Mouse (Mus musculus): ENCODE results near the gene Tarbp2.

Gene Tarbp2

DNA sequence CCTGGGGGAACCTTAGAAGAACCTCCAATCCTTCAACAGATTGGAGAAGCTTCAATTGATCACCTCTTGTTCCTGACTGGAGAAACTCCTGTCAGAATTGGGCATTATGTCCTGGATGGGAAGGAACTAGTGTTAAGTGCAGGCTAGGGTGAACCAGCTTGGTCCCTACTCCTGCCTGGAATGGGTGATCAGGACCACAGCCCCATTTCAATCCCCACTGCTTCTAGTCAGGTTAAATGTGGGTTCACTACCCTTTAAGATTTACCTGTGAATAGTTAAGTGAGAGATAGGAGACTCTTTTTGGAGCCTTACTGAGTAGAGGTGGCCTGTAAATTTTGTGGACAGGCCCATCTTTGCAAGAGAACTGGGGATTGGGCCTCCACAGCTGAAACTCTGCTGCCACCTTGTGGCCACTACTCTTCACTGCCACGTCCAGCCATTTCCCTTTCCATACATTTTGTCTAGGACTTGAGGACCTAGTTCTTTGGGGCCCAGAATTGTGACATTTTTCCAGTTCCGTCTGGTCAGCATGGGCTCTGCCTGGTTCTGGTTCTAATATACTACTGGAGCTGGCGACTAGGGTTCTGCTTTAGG, 7.0 kb downstream of the Tarbp2 start, which contains the start of gene Npff:
TSS of gene Npff (minus strand) at position 51 of the 594 bp plus-strand sequence.
- no peak for DNase-seq (ENCODE audit: low read depth, low spot score)

DNA sequence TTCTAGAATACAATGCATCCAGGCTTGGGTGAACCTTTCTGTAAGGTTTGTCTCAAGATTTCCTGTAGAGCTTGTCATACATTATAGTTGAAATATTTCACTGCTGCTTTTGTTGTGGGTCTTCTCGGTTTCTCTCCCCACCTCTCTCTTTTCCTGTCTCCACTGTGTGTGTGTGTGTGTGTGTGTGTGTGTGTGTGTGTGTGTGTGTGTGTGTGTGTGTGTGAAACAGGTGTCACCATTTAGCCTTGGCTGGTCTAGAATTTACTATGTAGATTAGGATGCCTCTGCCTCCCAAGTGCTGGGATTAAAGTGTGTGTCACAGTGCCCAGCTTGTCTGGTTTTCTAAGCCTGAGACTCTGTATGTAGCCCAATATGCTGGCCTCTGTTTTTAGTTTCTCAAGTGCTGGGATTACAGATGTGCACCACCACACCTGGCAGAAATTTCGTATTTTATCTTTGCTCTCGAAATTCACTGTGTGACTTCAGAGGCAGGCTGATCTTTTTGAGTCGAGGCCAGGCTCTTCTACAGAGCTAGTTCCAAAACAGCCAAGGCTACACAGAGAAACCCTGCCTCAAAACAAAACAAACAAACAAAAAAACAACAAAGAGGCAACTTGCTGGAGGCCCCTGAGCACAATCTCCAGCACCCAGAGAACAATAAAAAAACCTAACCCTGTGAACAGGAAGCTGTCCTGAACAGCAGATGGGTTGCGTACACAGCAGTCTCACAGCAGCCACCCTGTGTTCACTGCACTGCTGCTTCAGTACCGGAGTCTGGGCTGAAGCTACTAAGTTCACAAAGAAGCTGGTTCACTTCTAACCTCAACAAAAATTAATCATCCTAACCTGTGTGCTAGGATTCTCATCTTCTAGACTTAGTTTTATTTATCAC, 8.4 kb downstream of the Tarbp2 start:
- no peak for DNase-seq (ENCODE audit: low read depth, low spot score)

DNA sequence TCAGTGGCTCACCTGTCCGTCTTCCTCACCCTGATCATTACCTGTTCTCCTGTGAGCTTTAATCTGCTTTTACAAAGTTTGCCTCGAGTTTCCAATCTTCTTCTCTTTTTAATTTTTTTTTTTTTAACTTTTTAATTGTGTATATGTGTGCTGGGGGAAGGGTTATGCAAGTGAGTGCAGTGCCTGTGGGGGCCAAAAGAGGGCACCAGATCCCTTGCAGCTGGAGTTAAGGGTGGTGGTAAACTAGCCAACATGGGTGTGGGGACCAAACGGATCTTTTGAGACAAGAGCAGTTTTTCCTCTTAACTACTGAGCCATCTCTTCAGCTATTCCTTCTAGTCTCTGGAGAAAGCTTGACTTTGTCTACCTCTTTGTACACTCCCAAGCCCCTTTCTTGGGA, 9.9 kb downstream of the Tarbp2 start:
- DNase-seq (ENCODE audit: low read depth, low spot score) = no peak

DNA sequence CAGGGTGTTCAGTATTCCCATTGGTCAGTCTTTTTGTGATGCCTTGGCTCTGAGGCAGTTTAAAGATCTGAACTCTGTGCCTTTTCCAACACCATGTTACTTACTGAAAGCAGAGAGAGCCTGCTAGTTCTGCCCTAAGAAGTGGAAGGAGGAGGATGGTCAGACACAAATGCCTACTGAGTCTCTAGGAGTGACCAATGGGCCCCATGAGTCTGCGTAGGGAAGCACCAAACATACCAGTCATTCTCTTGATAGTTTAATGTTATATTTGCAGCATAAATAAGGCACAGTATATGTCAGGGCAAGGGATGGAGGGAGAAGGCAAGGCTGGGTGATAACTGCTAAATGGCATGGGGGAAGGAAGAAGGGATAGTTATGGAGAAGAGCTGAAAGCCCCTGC, 10.4 kb downstream of the Tarbp2 start:
- DNase-seq (ENCODE audit: low read depth, low spot score) = no peak

DNA sequence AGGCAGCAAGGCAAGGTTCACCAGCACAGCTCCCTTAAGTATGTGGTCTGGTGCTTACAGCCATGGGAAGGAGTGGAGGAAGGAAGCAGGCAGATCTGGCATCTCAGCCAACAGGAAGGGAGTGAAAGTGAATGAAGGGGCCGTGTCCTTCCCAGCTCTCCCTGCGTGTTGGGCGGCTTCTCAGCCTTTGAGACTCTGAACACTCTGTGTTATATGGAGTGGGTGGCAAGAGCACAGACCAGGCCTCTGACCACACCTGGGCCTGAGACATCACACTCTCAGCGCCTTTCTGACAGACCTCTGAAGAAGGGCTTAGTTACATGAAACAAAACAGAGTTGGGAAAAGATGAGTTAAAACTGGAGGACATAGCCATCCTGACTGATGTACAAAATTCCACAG, 12.6 kb downstream of the Tarbp2 start:
- no peak for DNase-seq (ENCODE audit: low read depth, low spot score)

DNA sequence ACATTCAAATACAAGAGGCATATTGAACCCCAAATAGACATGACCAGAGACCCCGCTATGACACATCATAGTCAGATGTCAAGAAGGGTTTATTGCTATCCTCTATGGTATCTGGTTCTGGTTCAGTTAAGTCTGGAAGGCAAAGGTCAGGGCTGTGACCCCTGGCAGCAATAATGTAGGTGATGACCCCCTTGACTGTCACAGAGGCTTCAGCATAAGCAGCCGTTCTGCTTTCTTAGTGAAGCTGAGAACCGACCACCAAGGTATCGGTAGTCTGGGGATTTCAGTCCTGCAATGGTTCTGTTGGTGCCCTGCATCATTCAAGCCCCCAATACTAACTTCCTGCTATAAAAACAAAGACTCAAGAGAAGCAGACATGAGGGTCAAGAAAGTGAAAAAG, 13.6 kb downstream of the Tarbp2 start:
- DNase-seq (ENCODE audit: low read depth, low spot score) = no peak

DNA sequence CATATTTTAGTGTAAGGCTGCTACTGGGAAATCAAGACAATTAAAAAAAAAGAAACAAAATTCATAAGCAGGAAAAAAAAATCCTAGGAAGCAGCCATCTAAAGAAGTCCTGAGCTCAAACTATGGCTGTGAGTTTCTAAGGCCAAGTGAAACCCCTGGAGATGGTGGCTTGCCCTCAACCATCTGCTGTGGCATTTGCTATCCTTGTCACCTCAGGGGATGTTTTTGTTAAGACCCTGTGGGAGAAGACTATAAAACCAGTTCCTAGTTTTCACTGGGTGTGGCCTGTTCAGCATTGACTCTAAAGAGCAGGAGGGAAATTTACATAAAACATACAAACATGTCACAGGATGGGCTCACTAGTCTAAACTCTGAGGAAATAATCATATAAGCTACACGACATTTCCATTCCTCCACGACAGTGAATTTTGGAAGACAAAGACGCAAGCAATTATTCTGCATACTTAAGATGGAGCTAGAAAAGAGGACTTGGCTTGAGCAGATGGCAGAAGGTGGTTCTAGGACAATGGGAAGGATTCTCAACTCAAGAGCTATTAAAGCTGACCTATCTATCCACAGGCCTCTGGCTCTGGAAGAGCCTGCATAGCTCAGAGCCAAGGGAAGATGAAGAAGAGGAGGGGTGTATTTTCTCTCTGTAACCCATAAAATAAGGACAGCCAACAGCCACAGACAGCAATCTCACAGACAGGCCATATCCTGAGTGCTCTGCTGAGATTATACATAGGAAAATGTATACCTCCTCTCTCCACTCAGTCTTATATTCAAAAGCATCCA, 14.3 kb downstream of the Tarbp2 start:
- DNase-seq (ENCODE audit: low read depth, low spot score) = no peak

DNA sequence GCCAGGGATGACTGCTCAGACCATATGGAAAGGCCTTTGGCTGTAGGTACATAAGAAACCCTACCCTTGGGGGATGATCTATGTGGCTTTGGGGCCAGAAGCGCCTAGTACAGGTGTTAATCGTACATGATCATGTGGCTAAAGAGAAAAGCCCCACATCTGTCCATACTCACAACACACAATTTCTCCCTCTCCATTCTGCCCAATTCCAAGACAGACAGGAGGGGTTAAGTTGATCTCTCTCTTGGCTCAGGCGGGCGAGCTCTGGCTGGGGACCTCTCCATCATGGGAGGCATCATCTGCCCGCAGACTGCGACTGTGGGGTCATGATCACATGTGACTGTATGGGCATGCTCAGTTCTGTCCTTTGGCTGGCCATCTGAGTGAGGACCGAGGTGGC, 15.9 kb downstream of the Tarbp2 start:
- no peak for DNase-seq (ENCODE audit: low read depth, low spot score)

DNA sequence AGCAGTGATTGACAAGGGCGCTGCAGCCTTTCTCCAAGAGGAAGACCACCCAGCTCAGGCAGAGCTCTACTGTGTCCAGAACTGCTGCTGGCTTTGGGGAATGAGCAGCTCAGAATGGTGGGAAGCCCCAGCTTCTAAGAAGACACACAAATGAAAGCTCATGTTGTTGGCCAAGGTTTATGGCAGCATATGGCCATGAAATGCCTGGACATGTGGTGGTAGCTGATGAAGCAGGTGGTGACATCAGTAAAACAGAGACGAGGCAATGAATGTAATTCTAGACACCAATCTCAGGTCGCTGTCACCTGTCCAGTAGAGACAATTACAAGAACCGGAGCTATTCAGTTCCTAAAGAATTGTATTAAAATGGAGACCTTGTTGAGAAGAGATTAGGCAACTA, 26.8 kb downstream of the Tarbp2 start:
- DNase-seq (ENCODE audit: low read depth, low spot score) = no peak

DNA sequence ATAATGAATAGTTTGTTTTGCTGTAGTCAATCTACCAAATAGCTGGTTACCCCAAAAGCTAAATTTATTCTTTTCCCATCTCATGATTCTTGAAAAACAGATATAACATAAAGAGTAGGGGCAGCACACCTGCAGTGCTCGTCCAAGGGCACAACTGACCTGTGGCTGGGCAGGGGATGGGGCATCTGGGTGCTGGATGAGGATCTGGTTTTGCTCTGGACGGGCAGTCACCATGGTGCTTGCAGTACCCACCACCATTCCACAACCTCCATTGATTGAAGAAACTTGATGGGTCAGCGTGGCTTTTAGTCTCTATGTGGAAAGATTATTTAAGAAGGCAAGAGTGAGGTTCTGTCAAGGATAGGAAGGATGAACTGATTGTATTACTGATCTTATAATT, 28.3 kb downstream of the Tarbp2 start:
- no peak for DNase-seq (ENCODE audit: low read depth, low spot score)

DNA sequence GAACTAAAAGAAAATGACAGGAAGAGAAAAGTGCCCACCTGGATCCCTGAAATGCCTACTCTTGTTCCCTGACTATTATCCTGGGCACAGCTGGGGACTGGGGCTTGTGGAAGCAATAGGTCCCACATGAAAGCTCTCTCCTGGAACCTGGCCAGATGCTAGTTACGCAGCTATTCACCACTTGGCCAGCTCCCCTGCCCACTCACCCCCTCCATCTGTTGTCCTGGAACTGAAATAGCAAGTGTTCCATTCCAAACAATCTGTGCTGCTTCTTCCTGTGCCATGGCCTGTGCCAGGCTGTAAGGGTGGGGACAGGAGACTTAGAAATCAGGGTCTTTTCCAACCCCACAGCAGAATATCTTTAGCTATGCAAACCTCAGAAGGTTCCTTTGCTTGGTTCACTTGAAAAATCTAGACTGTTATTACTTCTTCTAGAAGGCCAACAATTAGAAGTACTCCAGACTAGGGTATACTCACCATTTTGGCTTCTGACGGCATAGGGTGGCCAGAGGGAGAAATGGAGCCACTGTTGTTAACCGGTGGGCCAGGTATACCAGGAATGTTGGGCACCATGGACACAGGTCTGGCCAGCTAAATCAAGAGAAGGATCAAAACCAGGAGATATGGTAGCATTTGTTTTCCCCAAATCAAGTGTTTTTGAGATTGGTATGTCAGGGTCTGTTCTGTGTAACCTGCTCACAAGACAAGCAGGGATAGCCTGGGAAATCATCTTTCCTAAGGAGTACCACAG, 28.9 kb downstream of the Tarbp2 start:
- peak; percentile 91 for DNase-seq (ENCODE audit: low read depth, low spot score)

DNA sequence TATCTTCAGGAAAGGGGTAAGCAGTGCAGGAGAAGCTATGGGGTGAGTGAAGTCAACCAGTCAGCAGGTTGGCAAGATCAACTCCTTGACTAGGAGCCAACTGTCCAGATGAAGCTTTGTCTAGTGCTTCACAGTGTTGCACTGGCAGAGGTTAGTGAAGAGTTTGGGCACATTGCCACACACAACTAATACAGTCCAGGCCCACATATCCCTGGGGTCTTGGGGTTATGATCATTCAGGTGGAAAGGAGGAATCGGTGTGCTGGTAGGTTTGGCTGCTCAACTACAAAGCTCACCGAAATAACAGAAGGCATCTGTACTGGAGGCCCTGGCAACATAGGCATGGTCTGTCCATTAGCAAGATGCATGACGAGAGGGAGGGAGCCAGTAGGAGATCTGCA, 29.5 kb downstream of the Tarbp2 start:
- DNase-seq (ENCODE audit: low read depth, low spot score) = no peak

DNA sequence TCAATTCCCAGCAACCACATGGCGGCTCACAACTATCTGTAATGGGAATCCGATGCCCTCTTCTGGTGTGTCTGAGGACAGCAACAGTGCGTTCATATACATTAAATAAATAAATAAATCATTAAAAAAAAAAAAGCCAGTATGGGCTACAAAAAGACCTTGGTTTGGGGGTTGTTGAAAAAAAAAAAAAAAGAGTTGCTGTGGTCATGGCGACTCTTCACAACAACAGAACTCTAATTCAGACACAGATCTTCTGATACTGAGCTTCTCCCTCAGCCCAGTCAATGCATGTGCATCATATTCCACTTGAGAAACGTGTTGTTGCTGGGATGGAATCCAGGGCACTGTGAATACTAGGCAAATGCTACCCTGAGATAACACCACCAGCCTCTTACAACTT, 34.6 kb downstream of the Tarbp2 start:
- DNase-seq (ENCODE audit: low read depth, low spot score) = no peak

DNA sequence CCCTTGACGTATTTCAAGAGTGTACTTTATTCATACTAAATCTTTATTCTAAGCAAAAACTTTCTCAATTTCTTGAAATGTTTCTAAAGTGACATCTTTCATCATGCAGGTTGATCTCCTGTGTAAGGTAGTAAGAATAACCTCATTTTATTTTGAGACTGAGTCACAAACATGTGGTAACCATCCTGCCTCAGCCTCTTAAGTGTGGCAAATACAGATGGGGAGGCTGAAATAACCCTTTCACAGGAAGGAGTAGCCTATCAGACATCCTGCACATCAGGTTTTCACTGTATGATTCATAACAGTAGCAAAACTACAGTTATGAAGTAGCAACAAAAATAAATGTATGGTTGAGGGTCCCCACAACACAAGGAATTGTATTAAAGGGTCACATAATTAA, 37.6 kb downstream of the Tarbp2 start:
- no peak for DNase-seq (ENCODE audit: low read depth, low spot score)

DNA sequence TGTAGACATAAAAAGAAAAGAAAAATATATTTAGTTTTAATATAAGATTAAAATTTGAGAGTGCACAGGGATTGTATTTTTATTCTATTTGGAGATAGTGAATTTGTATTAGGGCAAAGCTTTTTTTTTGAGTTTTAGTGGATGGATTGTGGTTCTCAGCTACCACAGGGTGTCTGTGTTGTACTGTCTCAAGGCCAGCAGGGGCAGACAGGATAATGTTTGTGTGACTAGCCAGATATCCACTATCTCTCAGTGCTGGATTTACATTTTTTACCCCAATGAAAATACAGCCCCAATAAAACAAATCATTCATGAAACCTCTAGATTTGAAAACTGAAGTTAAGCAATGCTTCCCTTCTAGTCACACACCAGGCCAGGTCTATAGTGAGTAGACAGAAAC, 39.6 kb downstream of the Tarbp2 start:
- no peak for DNase-seq (ENCODE audit: low read depth, low spot score)

DNA sequence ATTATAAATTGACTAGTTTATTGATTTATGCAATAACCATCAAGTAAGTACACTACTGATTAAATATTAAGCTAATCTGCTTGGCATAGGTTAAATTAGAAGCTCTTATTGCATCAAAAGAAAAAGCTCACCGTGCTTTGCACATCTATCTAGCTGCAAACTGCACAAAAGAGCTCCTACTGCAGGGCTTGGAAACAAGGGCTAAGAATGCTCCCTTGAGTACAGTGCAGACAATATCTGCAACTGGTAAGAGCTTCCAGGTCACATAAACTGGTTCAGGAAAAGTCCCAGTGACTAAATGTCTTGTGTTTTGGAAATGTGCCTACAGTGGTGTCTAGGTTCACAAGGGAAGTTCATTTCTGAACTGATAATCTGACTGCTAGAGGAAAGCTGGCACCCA, 44.5 kb downstream of the Tarbp2 start:
- no peak for DNase-seq (ENCODE audit: low read depth, low spot score)

DNA sequence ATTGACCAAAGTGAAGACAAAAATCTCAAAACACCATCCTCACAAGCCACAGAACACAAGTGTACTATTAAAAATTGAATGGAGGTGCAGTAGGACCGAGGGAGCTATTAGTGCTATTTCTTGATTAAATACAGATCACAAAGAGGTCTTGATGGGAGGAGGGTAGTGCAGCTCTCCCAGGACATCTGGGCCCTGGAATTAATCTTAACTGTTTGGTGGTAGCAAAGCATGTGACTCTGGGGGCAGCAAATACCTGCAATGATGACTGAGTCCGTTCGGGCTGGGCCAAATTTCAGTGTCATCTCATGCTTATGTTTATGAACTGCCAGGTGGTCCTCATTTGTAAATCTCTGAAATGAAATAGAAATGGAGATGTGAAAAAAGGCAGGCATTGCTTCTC, 45.1 kb downstream of the Tarbp2 start:
- no peak for DNase-seq (ENCODE audit: low read depth, low spot score)

DNA sequence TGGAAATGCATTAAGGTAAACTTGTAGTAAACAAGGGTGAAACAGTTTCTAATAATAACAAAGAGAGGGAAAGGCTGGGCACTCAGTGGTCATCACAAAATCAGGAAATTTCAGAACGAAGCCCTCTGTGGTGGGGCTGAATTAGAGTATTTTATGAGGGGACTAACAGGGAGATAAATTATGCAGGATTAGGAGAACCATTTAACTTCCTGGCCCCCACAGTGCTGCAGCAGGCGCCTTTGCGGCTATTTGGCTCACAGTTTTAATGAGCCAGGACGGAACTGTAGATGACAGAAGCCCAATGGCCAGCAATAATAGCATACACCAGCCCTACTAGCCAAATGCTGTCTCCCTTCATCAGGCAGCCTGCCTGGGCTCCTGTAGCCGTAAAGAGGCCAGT, 45.7 kb downstream of the Tarbp2 start:
- DNase-seq (ENCODE audit: low read depth, low spot score) = no peak

DNA sequence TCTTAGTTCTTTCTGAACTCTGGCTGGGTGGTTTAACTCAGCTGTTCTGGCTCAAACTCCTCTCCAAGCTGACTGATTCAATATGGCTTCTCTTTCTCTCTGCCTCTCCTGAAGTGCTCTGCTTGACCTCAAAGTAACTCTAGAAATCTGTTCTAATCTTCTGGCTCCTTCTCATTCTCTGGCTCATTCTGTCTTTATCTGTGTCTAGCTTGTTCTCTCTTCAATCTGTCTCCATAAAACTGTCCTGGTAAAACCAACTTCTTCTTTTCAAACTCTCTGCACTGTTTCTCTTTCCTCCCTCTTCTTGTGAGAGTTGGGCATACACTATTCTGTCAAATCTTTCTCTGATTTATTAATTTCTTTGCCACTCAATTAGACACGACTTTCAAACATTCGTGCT, 49.9 kb downstream of the Tarbp2 start:
- no peak for DNase-seq (ENCODE audit: low read depth, low spot score)

DNA sequence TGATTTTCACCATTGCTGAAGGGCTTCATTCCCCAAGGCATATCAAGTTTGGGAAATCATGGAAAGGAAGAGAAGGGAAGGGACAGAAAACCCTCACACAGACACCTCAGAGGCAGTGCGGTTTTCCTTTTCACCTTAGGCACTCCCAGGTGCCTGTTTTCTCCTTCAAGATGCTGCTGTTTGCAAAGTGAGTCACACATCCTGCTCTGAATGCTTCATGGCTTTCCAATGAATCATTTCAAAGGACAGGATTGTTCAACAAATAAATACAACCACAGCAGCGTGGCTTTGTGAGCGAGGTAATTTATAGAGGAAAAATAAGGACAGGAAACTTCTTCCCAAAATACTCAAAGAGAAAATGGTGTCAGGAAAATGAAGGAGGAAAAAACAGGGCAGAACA, 54.1 kb downstream of the Tarbp2 start:
- no peak for DNase-seq (ENCODE audit: low read depth, low spot score)
